Mouse (Mus musculus) hindbrain, postnatal 0 days (tissue): Measurements from ENCODE around the gene Maml1. TPM values are rescaled to one million over a fixed set of nuclear protein-coding genes. Genes with fewer than 3 reads are reported as not detected.
A peak's percentile ranks its signal among the peaks of the same experiment; 100 is the strongest.

Experiments used
- ATAC-seq: fragments of 200-750 bp; cut with Nextera tagmentation; 2 replicates; pipeline ENCODE4 v1.8.0; 2017; ENCODE audit warnings: mild to moderate bottlenecking, moderate TSS enrichment, moderate library complexity
- DNase-seq: peaks from one replicate; pipeline ENCODE4 v3.0.0-alpha.2; 2015; ENCODE audit warnings: low spot score
- H3K27ac ChIP-seq: fragments of 300-500 bp; sonication (generic); 2 replicates; pipeline ENCODE4 v1.5.1; 2014; ENCODE audit warnings: mild to moderate bottlenecking
- H3K27me3 ChIP-seq: fragments of 300-500 bp; sonication (generic); 2 replicates; pipeline ENCODE4 v1.6.1; 2014; ENCODE audit warnings: low read length, mixed read lengths; ENCODE audit not compliant: insufficient read depth
- H3K36me3 ChIP-seq: fragments of 300-500 bp; sonication (generic); 2 replicates; pipeline ENCODE4 v1.6.1; 2014; ENCODE audit warnings: low read length, mixed read lengths; ENCODE audit not compliant: insufficient read depth
- H3K4me1 ChIP-seq: fragments of 300-500 bp; sonication (generic); 2 replicates; pipeline ENCODE4 v1.6.1; 2014; ENCODE audit warnings: antibody characterized with exemption, low read length, mixed read lengths; ENCODE audit not compliant: insufficient read depth
- H3K4me2 ChIP-seq: fragments of 300-500 bp; sonication (generic); 2 replicates; pipeline ENCODE4 v1.6.1; 2014; ENCODE audit warnings: low read depth, mild to moderate bottlenecking, low read length, moderate library complexity, mixed read lengths
- H3K4me3 ChIP-seq: fragments of 300-500 bp; sonication (generic); 2 replicates; pipeline ENCODE4 v1.5.1; 2014; ENCODE audit warnings: low read length
- H3K9ac ChIP-seq: fragments of 300-500 bp; sonication (generic); replicated peaks from 2 replicates; pipeline ENCODE4 v1.6.1; 2014; ENCODE audit warnings: mild to moderate bottlenecking, low read length, moderate library complexity, mixed read lengths
- H3K9me3 ChIP-seq: fragments of 300-500 bp; sonication (generic); 2 replicates; pipeline ENCODE4 v1.6.1; 2016; ENCODE audit warnings: low read length, mixed read lengths
- CTCF ChIP-seq: IDR thresholded peaks from 2 replicates; pipeline ENCODE4 v1.5.1; 2016; ENCODE audit warnings: antibody characterized with exemption, control low read depth, low read depth
- WGBS: fragments of 180-500 bp; shearing (Covaris S2); extraction: QIAGEN DNeasy Blood & Tissue Kit; methylation state at CpG from one replicate; pipeline ENCODE4 v1.1.7; 2014; 5-methylcytosine and 5-hydroxymethylcytosine counted together
- polyA plus RNA-seq: library from polyadenylated mRNA; unstranded; fragments of >200 nt; fragmentation: Nextera tagmentation; extraction: Ambion mirVana; gene quantifications from 2 replicates; pipeline ENCODE4 v1.2.1, GENCODE M21; 2015
- total RNA-seq: library from RNA; depleted of rRNA; stranded (reverse); fragments of >200 nt; gene quantifications from 2 replicates; pipeline ENCODE4 v1.2.3, GENCODE M21; 2014

Gene Maml1
- total and polyA plus RNA-seq, 2 experiments from 2014 or later = 1.8 to 11.6 TPM

DNA sequence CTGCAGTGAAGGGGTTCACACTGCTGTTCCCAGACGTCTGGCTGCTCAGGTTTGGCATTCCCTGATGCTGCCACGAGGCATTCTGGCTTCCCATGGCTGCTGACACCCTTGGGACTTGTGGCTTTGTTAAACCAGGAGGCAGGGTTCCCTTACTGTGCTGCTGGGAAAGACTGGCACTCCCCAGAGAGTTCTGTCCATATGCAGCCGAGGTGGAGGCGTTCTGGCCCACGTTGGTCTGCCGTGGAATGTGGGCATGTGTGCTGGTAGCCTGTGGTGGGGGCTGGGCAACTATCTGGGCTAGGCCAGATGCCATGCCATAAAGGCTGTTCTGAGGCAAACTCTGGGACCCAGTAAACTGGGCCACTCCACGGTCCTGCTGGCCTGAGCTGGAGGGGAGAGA is 33.8 kb downstream of the Maml1 start:
- Histone ChIP-seq H3K9ac (no peak overlapping the region), H3K4me3 (no peak overlapping the region), H3K4me1 (no peaks in the 10 kb centered on the region), H3K4me2 (no peak overlapping the region), H3K27me3 (no peaks in the 10 kb centered on the region), H3K36me3 (peaks cover 55% of the 10 kb centered on the region), H3K27ac (no peak overlapping the region), H3K9me3 (no peaks in the 10 kb centered on the region)
- no peak for TF ChIP-seq CTCF
- WGBS = 76% methylated on average over 7 of the region's 7 CpGs
- DNase-seq = no peak
- no peak for ATAC-seq

DNA sequence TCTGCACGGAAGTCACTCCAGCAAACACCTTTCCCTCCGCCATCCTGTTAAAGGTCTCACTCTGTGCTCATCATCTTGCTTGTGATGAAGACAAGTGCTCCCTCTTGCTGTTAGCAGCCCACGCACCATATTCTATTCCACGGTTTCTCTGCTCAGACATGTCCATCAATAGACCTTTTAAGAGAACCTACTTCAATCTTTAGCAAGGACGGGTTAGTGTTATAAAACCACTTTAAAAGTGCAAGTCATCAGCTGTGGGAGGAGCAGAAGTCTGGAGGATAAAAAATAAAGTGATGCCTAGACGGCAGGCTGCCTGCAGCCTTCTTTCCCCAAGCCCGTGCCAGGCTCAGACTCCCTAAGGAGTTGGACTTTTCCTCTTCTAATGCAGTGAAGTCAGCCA is 35.5 kb downstream of the Maml1 start:
- H3K4me3 ChIP-seq = no peak overlapping the region
- no peak for TF ChIP-seq CTCF
- H3K4me2 ChIP-seq = no peak overlapping the region
- peaks cover 38% of the 10 kb centered on the region for H3K36me3 ChIP-seq
- ATAC-seq (no peak), DNase-seq (no peak)
- no peaks in the 10 kb centered on the region for H3K4me1 ChIP-seq
- H3K9ac ChIP-seq = no peak overlapping the region
- no peak overlapping the region for H3K27ac ChIP-seq
- no peaks in the 10 kb centered on the region for H3K27me3 ChIP-seq
- WGBS = 87% methylated on average over 7 of the region's 7 CpGs
- no peaks in the 10 kb centered on the region for H3K9me3 ChIP-seq

DNA sequence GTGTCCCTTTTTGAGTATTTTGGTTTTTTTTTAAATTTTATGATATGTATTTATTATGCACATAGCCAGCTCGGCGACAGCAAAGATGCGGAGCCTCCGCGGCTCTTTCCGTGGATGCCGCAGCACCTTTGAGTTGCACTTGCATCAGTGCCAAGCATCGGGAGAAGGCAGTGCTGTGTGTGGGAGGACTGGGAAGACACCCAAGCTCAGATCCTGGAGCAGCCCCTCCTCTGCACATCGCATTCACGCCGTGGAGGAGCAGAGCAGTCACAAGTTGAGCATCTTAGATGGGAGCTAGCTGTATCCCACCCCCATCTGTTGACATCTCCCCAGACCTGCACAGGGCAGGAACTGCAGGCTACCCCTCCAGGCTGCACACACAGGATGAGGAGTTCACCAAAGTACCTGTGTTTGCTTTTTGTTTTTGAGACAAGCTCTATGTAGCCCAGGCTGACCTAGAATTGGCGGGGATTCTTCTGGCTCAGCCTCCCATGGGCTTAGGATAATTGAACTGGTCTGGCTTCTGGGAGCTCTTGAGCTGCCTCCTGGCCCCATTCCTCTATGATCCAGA is 38.0 kb downstream of the Maml1 start:
- H3K27ac ChIP-seq = no peak overlapping the region
- no peaks in the 10 kb centered on the region for H3K27me3 ChIP-seq
- no peaks in the 10 kb centered on the region for H3K4me1 ChIP-seq
- no peak overlapping the region for H3K4me3 ChIP-seq
- peaks cover 19% of the 10 kb centered on the region for H3K36me3 ChIP-seq
- no peak for ATAC-seq
- no peaks in the 10 kb centered on the region for H3K9me3 ChIP-seq
- DNase-seq = no peak
- no peak overlapping the region for H3K4me2 ChIP-seq
- 66% methylated on average over 12 of the region's 12 CpGs for WGBS
- TF ChIP-seq CTCF = no peak
- no peak overlapping the region for H3K9ac ChIP-seq

DNA sequence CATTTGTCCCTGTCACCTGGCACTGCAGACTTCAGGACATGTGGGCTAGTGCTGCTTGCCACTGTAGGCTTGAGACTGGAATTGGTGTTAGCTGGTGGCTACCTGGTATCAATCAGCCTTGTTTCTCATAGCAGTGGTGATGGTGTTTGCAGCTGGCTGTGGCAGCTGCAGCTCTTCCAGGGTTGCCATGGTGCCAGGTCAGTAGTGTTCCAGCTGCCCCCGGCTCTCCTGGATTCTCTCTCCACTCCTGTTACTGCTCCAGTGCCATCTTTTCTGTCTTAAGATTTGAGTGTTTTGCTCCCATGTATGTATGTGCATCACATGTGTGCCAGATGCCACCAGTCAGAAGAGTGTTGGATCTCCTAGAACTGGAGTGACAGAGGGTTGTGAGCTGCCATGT is 38.7 kb downstream of the Maml1 start:
- DNase-seq (no peak), ATAC-seq (peak; percentile 39; the same call in 1 of the 2 replicates)
- Histone ChIP-seq H3K27me3 (no peaks in the 10 kb centered on the region), H3K4me3 (no peak overlapping the region), H3K4me2 (no peak overlapping the region), H3K9ac (no peak overlapping the region), H3K4me1 (no peaks in the 10 kb centered on the region), H3K27ac (no peak overlapping the region), H3K36me3 (peaks cover 16% of the 10 kb centered on the region), H3K9me3 (no peaks in the 10 kb centered on the region)
- TF ChIP-seq CTCF = no peak
- 54% methylated on average over 1 of the region's 1 CpGs for WGBS

DNA sequence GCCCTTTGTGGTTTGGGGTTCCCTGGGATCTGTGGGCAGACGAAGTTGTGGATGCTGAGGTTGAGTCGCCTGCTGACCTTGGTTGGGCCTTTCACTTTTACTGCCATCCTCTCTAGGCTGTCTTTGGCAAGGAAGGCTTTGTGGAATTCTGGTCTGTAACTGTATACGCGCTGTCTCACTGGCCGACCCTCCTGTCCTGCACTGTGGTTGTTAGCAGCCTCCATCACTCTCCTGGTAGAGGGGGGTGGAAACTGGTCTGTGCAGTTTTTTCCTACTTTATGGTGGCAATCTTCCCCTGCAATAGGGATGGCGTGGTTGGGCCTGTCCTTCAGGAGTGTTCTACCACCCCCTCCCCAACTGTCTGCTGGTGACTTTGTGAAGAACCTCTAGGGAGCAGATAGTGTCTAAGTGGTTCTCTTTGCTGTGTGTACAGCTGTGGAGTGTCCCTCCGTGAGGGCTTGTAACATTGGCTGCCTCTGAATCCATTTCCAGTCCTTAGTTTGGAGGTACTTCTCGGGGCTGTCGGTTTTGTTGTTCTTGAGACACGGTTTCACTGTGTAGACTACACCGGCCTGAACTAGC is 39.3 kb downstream of the Maml1 start:
- WGBS = 80% methylated on average over 11 of the region's 11 CpGs
- Histone ChIP-seq H3K9ac (no peak overlapping the region), H3K27me3 (no peaks in the 10 kb centered on the region), H3K36me3 (peaks cover 9% of the 10 kb centered on the region; the same call in 1 of the 2 replicates), H3K9me3 (no peaks in the 10 kb centered on the region), H3K4me2 (no peak overlapping the region), H3K27ac (no peak overlapping the region), H3K4me1 (no peaks in the 10 kb centered on the region), H3K4me3 (no peak overlapping the region)
- TF ChIP-seq CTCF = no peak
- ATAC-seq = 0 out of 2 replicates have a peak, but pooled peaks have one; percentile 31
- no peak for DNase-seq

DNA sequence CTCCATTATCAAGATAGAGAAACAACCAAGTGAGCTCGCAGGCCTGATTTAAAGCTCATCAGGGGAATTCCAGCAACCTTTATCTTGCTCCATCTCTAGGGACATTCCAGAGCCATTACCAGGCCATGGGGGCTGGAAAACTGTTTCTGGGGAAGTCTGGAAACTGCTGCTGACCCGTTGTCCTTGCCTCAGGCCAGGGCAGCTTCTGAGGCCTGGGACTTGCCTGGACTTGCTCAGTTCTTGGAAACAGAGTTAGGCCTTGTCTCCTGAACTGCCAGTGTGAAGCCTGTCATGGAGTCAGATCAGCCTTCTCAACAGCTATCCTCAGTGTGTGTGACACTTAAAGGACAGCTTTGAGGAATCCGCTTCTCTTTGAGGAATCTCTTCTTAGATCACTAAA is 39.9 kb downstream of the Maml1 start:
- 70% methylated on average over 3 of the region's 3 CpGs for WGBS
- TF ChIP-seq CTCF = no peak
- no peak overlapping the region for H3K27ac ChIP-seq

DNA sequence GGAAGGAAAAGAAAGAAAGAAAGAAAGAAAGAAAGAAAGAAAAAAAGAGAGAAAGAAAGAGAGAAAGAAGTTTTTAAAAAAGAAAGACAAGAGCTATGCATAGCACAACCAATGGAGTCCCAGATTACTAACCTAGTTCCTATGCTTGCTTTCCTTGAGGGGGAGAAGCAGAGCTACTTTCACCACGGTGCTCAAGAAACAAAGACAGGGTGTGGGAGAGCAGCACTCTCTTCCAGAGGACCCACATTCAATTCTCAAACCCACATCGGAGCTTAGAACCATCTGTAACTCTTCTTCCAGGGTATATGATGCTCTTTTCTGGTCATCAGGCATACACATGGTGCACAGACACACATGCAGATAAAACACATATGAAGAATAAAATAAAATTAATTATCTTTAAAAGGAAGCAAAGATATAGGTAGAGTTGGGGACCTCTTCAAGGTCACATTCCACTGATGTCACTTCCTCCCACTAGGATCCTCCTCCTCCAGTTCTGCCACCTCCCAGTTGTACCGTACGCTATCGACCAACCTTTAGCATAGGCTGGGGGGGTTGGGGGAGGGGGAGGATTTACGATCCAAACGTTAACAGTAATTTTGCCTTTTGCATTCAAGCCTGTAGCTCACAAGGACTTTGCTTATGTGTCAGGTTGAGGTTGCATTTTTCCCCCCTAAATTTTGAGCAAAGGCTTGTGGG is 43.5 kb downstream of the Maml1 start:
- Histone ChIP-seq H3K27me3 (no peaks in the 10 kb centered on the region), H3K9ac (no peak overlapping the region), H3K36me3 (no peaks in the 10 kb centered on the region), H3K9me3 (no peaks in the 10 kb centered on the region), H3K27ac (no peak overlapping the region), H3K4me1 (no peaks in the 10 kb centered on the region), H3K4me3 (no peak overlapping the region), H3K4me2 (no peak overlapping the region)
- DNase-seq (no peak), ATAC-seq (no peak)
- 84% methylated on average over 7 of the region's 7 CpGs for WGBS
- no peak for TF ChIP-seq CTCF

More for the DNA sequence above, 39.9 kb downstream of the Maml1 start:
- ATAC-seq (no peak), DNase-seq (no peak)
- Histone ChIP-seq H3K36me3 (peaks cover 3% of the 10 kb centered on the region; the same call in 1 of the 2 replicates), H3K9ac (no peak overlapping the region), H3K4me2 (no peak overlapping the region), H3K9me3 (no peaks in the 10 kb centered on the region), H3K4me3 (no peak overlapping the region), H3K27me3 (no peaks in the 10 kb centered on the region), H3K4me1 (no peaks in the 10 kb centered on the region)
